Mouse (Mus musculus) kidney, postnatal 4 days (tissue): ENCODE results near the gene Selenop.
"Not testable (repeated sequence)": the region's sequence is repeated elsewhere in the genome, so short reads cannot be mapped to it uniquely, and the experiment has no call there.

ENCODE experiments used
- DNase-seq, 2 experiments: peaks; one replicate each; pipeline ENCODE4 v3.0.0; 2021; ENCODE audit warnings: mixed read lengths in 2 of 2

Selenop gene

GRCm38 (mm10) chr15:3268247-3268646 lies at the start of gene Selenop:
Gene Selenop, plus strand, starts transcription at chr15:3268547.
- no peak for DNase-seq

- DNase-seq = not testable (repeated sequence)
Measured at GRCm38 (mm10) chr15:3218668-3219067, 49.7 kb upstream of the Selenop start.

- no peak for DNase-seq
Measured at GRCm38 (mm10) chr15:3222803-3223437, 45.4 kb upstream of the Selenop start.

DNA sequence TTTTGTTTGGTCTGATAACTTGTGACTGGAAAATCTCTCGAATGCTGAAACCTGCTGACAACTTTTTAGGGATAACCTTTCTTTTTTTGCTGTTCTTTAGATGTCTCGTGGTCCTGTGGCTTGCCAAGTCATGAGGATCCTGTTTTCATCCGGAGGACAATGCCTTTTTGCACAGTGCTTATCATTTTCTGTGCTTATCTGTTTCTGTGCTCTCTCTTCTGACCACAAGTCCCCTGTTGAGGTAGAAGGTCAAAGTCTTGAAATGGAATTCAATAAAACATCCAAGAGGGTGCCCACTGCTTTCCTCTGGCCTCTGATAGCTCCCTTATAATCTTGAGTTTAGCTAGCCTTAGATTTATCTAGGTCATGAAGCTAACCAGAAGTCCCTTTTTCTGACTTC lies 41.8 kb upstream of the Selenop start:
- no peak for DNase-seq

GRCm38 (mm10) chr15:3228185-3228584 lies 40.2 kb upstream of the Selenop start:
- DNase-seq = peak; percentile 8 to 19

DNA sequence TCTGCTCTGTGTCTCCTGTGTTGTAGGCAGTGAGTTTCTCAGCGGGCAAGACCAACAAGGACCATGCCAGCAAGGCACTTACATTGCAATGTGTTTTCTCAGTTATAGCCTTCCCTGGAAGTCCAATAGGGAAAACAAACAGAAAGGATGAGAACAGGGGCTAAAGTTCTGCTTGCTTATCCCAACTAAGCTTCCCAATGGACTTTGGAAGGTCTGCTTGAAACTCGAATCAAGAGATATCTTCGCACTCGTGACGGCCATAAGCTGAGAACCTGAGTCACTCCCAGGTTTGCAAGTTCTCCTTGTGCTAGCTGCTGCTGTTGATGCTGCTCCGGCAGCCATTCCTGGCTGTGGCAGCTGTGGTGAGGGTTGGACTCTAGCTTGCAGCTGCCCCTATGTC lies 39.4 kb upstream of the Selenop start:
- DNase-seq = no peak

- DNase-seq = no peak
Measured at GRCm38 (mm10) chr15:3231004-3231403, 37.3 kb upstream of the Selenop start.

- DNase-seq = peak; percentile 6 to 25
Measured at GRCm38 (mm10) chr15:3232168-3232835, 36.0 kb upstream of the Selenop start.

- no peak for DNase-seq
Measured at GRCm38 (mm10) chr15:3233837-3234551, 34.4 kb upstream of the Selenop start.

DNA sequence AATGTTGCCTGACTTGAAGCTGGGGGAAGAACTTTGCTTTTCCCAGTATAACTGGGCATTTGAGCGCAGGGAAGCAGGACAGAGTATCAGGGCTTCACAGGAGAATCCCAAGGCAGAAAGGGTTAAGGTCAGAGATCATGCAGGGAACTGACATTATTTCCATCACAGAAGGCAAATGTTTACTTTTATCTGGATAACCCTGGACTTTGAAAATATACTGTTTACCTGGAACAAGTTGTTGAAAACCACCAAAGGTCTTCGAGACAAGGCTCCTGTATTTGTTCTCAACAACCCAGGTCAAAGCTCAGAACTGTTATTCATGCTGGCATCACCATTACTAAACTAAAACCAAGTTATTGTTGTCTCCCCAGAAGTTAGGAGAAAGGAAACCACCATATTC lies 32.0 kb upstream of the Selenop start:
- no peak for DNase-seq

GRCm38 (mm10) chr15:3237963-3238362 lies 30.4 kb upstream of the Selenop start:
- no peak for DNase-seq

DNA sequence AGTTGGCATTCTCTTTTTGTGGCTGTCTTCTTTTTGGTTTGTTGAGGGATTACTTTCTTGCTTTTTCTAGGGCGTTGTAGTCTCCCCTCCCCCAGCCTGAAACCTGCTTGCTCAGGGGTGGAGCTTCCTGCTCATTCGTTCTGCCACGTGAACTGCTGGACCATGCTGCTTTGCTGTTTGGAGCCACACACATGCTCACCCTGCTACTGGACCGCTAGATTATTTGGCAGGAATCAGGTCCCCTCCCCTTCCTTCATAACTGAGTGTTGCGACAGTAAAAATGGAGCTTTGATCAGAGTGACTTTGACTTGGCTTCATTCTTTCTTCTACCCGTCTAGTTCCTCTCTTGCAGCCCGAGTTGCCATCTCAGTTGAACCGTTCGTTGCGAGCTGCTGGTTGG lies 23.3 kb upstream of the Selenop start:
- not testable (repeated sequence) for DNase-seq

DNA sequence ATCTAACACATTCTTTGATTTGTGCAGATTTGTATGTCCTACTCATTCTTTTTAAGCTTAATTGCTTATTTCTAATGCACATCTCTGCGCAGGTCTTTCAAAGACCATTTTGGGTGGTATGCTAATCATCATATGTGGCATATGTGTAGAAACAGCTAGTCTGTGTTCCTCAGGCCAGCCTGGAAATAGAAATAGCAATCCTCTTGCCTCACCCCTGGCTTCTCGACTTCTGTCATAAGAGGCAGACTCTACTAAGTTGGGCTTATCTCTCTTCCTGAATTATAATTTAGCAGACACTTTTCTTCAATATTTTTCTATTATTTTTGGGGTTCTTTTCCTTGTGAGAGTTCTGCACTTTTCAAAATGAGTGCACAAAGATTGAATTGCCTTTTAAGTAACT lies 17.7 kb upstream of the Selenop start:
- no peak for DNase-seq

DNA sequence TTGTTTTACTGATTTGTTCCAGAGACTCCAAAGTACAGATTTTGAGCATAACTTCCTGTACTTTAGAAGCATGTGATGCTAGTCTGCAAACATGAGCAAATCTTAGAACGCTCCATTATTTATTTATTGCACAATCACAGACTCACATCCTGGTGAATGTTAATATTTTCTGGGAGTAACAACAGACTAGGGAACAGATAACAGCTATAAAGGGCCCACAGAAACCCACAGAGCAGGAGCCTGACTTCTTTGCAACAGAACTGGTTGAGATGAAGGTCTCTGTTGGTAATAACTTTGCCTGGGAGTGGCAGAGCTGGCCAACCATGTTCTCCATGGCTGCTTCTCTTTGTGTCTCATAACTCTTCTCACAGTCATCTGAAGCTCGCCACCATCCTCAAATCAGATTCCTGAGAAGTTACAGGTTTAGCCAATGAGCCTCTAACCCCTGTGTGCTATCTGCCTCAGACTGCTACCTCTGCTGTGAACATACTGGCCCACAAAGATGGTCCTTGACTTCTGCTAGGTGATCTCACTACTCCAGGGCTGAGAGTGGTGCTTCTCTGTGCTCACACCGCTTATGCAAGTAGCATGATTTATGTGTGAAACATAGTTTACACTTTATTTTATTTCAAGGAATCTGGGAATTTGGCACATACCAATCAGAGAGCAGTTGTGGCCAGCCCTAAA lies 17.2 kb upstream of the Selenop start:
- DNase-seq = no peak

- DNase-seq = no peak
Measured at GRCm38 (mm10) chr15:3251718-3252067, 16.7 kb upstream of the Selenop start.

- DNase-seq = no peak
Measured at GRCm38 (mm10) chr15:3259025-3259424, 9.3 kb upstream of the Selenop start.

- no peak for DNase-seq
Measured at GRCm38 (mm10) chr15:3260309-3260708, 8.0 kb upstream of the Selenop start.

- DNase-seq = no peak
Measured at GRCm38 (mm10) chr15:3262883-3263282, 5.5 kb upstream of the Selenop start.

- no peak for DNase-seq
Measured at GRCm38 (mm10) chr15:3264293-3264692, 4.1 kb upstream of the Selenop start.

GRCm38 (mm10) chr15:3264828-3265227 lies 3.5 kb upstream of the Selenop start:
- no peak for DNase-seq

- DNase-seq = peak in 1 of 2 experiments; percentile 40
Measured at GRCm38 (mm10) chr15:3269496-3269895, 1.1 kb downstream of the Selenop start.

- peak; percentile 22 to 52 for DNase-seq
Measured at GRCm38 (mm10) chr15:3269996-3270645, 1.8 kb downstream of the Selenop start.

- DNase-seq = peak; percentile 78 to 86
Measured at GRCm38 (mm10) chr15:3270646-3271077, 2.3 kb downstream of the Selenop start.
